Mouse (Mus musculus) neural tube, embryonic 10.5 days (tissue): Measurements from ENCODE around the gene Tpst1.

Experiments
- DNase-seq: peaks from one replicate; pipeline ENCODE4 v3.0.0-alpha.2; 2017; ENCODE audit warnings: low spot score; ENCODE audit errors: extremely low spot score

Gene Tpst1

GRCm38 (mm10) chr5:130089177-130089576 lies 16.1 kb downstream of the Tpst1 start:
- DNase-seq = no peak

GRCm38 (mm10) chr5:130089626-130090393 lies 16.7 kb downstream of the Tpst1 start:
- DNase-seq = no peak

- DNase-seq = no peak
These were observed 23.6 kb downstream of the Tpst1 start for GRCm38 (mm10) chr5:130096754-130097153.

GRCm38 (mm10) chr5:130097837-130098236 lies 24.7 kb downstream of the Tpst1 start:
- no peak for DNase-seq

GRCm38 (mm10) chr5:130101724-130102123 lies 28.6 kb downstream of the Tpst1 start:
- no peak for DNase-seq

GRCm38 (mm10) chr5:130109348-130109747 lies 36.2 kb downstream of the Tpst1 start:
- no peak for DNase-seq

GRCm38 (mm10) chr5:130110632-130111464 lies 37.7 kb downstream of the Tpst1 start:
- no peak for DNase-seq

GRCm38 (mm10) chr5:130112653-130113052 lies 39.5 kb downstream of the Tpst1 start:
- DNase-seq = no peak

- DNase-seq = no peak
These were observed 43.0 kb downstream of the Tpst1 start for GRCm38 (mm10) chr5:130116116-130116515.

- DNase-seq = no peak
These were observed 43.7 kb downstream of the Tpst1 start for GRCm38 (mm10) chr5:130116857-130117256.

GRCm38 (mm10) chr5:130117932-130118331 lies 44.8 kb downstream of the Tpst1 start:
- DNase-seq = no peak

GRCm38 (mm10) chr5:130119236-130119635 lies 46.1 kb downstream of the Tpst1 start:
- no peak for DNase-seq

- DNase-seq = no peak
These were observed 47.1 kb downstream of the Tpst1 start for GRCm38 (mm10) chr5:130120070-130120736.

GRCm38 (mm10) chr5:130120904-130121303 lies 47.8 kb downstream of the Tpst1 start:
- peak; percentile 22 for DNase-seq

GRCm38 (mm10) chr5:130122355-130122754 lies 49.2 kb downstream of the Tpst1 start:
- no peak for DNase-seq

- no peak for DNase-seq
These were observed 51.1 kb downstream of the Tpst1 start for GRCm38 (mm10) chr5:130124271-130124670.

- DNase-seq = no peak
These were observed 55.8 kb downstream of the Tpst1 start for GRCm38 (mm10) chr5:130128686-130129523.

- no peak for DNase-seq
These were observed 56.3 kb downstream of the Tpst1 start for GRCm38 (mm10) chr5:130129524-130129793.

GRCm38 (mm10) chr5:130136597-130136996 lies 63.5 kb downstream of the Tpst1 start:
- DNase-seq = no peak

GRCm38 (mm10) chr5:130139393-130139792 lies 66.3 kb downstream of the Tpst1 start:
- DNase-seq = peak; percentile 79

- no peak for DNase-seq
These were observed 68.0 kb downstream of the Tpst1 start for GRCm38 (mm10) chr5:130141138-130141537.
